Mouse (Mus musculus) monocyte, adult 2 months (primary cell): Measurements from ENCODE around the gene Cfap299.

Source experiments
- DNase-seq, 2 experiments: peaks; one replicate each; pipeline ENCODE4 v3.0.0; 2022; ENCODE audit warnings: low spot score in 2 of 2, low read depth in 1 of 2

The Cfap299 gene

GRCm38 (mm10) chr5:98376058-98376798 lies 47.1 kb downstream of the Cfap299 start:
- no peak for DNase-seq

GRCm38 (mm10) chr5:98376799-98377090 lies 47.6 kb downstream of the Cfap299 start:
- no peak for DNase-seq

- DNase-seq = no peak
Measured at GRCm38 (mm10) chr5:98380360-98380759, 51.3 kb downstream of the Cfap299 start.

- DNase-seq = no peak
Measured at GRCm38 (mm10) chr5:98387054-98387453, 58.0 kb downstream of the Cfap299 start.

- DNase-seq = no peak
Measured at GRCm38 (mm10) chr5:98402165-98402564, 73.1 kb downstream of the Cfap299 start.

- DNase-seq = no peak
Measured at GRCm38 (mm10) chr5:98410060-98410459, 81.0 kb downstream of the Cfap299 start.

- no peak for DNase-seq
Measured at GRCm38 (mm10) chr5:98416385-98417145, 87.5 kb downstream of the Cfap299 start.

GRCm38 (mm10) chr5:98424965-98425364 lies 95.9 kb downstream of the Cfap299 start:
- no peak for DNase-seq

- DNase-seq = no peak
Measured at GRCm38 (mm10) chr5:98426112-98426511, 97.0 kb downstream of the Cfap299 start.

GRCm38 (mm10) chr5:98430060-98430459 lies 101.0 kb downstream of the Cfap299 start:
- no peak for DNase-seq

- no peak for DNase-seq
Measured at GRCm38 (mm10) chr5:98438686-98439085, 109.6 kb downstream of the Cfap299 start.

GRCm38 (mm10) chr5:98446771-98447462 lies 117.8 kb downstream of the Cfap299 start:
- no peak for DNase-seq

- DNase-seq = no peak
Measured at GRCm38 (mm10) chr5:98449873-98450272, 120.8 kb downstream of the Cfap299 start.

GRCm38 (mm10) chr5:98466882-98467535 lies 137.9 kb downstream of the Cfap299 start:
- DNase-seq = no peak

GRCm38 (mm10) chr5:98470052-98470451 lies 140.9 kb downstream of the Cfap299 start:
- no peak for DNase-seq

- DNase-seq = no peak
Measured at GRCm38 (mm10) chr5:98476539-98476938, 147.4 kb downstream of the Cfap299 start.

- no peak for DNase-seq
Measured at GRCm38 (mm10) chr5:98477261-98477660, 148.2 kb downstream of the Cfap299 start.

- DNase-seq = no peak
Measured at GRCm38 (mm10) chr5:98483507-98483906, 154.4 kb downstream of the Cfap299 start.

- DNase-seq = no peak
Measured at GRCm38 (mm10) chr5:98485189-98485588, 156.1 kb downstream of the Cfap299 start.

- no peak for DNase-seq
Measured at GRCm38 (mm10) chr5:98498317-98498716, 169.2 kb downstream of the Cfap299 start.

- DNase-seq = no peak
Measured at GRCm38 (mm10) chr5:98516214-98516613, 187.1 kb downstream of the Cfap299 start.

- DNase-seq = no peak
Measured at GRCm38 (mm10) chr5:98520118-98520517, 191.0 kb downstream of the Cfap299 start.
